Mouse (Mus musculus): ENCODE results near the gene Dffb.

DNA sequence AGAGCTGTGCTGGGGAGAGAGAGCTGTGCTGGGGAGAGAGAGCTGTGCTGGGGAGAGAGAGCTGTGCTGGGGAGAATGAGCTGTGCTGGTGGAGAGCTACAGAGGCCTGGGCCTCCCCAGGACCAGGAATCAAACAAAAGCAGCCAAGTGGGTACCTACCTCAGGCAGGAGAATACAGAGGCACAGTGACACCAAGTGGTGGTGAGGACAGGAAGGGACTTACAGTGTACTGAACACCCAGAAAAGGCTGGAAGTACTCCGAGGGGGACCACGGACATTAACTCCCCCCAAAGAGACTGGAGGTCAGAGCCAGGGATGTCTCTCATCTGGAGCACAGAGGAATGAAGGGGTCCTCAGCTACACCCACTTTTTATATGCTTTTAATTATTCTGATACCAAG is 6.9 kb downstream of the Dffb start:
- TF ChIP-seq CTCF (IDR thresholded peaks at IDR 0.05) (no peak), POLR2A (IDR thresholded peaks at IDR 0.05; ENCODE audit: insufficient read depth, low read depth, low read length) (no peak)

Data from heart, adult 2 months (tissue).